In the genomic region with DNA sequence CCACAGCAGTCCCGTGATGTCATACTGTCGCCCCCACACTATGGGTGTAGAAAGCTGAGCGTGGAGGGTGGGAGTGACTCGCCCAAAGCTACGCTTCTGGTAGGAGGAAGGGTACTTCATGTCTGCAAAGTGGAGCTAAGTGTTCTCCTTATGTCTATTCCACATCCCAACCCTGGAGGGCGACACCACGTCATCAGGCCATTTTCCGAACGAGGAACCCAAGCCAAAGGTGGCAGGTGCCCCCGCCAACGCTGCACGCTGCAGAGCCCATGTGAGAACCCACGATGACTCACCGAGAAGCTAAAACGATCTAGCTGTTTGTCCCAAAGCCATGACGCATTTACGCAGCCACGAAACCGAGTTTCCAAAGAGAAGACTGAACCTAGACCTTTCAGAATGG, we compare ENCODE assay signal across 8 mouse cellular contexts. TPM values are rescaled to one million over a fixed set of nuclear protein-coding genes. Genes with fewer than 3 reads are reported as not detected.
DNase-seq lines count a peak whose midpoint lies in the region; ATAC-seq and TF ChIP-seq lines count a peak whose summit lies in the region.

No protein-coding gene starts in this region.

- H3K4me3 ChIP-seq in heart, postnatal 0 days (ENCODE audit: low read depth, low read length): no peak overlapping the region; the same call in 1 of the 2 replicates
- H3K4me3 ChIP-seq in MEL (ENCODE audit: control insufficient read depth in 1 of 2, insufficient read depth in 1 of 2, low read depth in 2 of 2, low read length in 2 of 2): peak overlapping the region in 1 of 2 experiments; percentile 5; a peak in 1 of 4 replicates
- peak overlapping the region; percentile 32 for H3K4me3 ChIP-seq in embryonic facial prominence, embryonic 15.5 days (replicated peaks)
- H3K4me3 ChIP-seq in megakaryocyte, embryonic 14.5 days (replicated peaks): peak overlapping the region; percentile 90

- intact Hi-C loops in heart, postnatal 25 days (cut with DNase I): no loop called here

- TF ChIP-seq POLR2A in MEL (IDR thresholded peaks at IDR 0.05; ENCODE audit: control insufficient read depth in 1 of 2, insufficient read depth in 1 of 2, low read depth in 1 of 2, low read length in 2 of 2, poor library complexity in 1 of 2): no peak

- 34% methylated on average over 19 of the region's 19 CpGs for WGBS in heart, postnatal 0 days
- 23% methylated on average over 19 of the region's 19 CpGs for WGBS in embryonic facial prominence, embryonic 15.5 days

- ATAC-seq in heart, postnatal 0 days (ENCODE audit: insufficient read depth, low read depth): no peak
- ATAC-seq in embryonic facial prominence, embryonic 15.5 days (ENCODE audit: insufficient number of reproducible peaks, low FRiP score, low TSS enrichment, low read depth): 0 out of 2 replicates have a peak, but pooled peaks have one; percentile 8

- no peak; the same call in 1 of the 2 replicates for TF ChIP-seq CTCF in heart, postnatal 0 days (IDR thresholded peaks at IDR 0.05; ENCODE audit: low read depth)
- TF ChIP-seq CTCF in MEL (IDR thresholded peaks at IDR 0.05 in 2 of 3, conservative IDR thresholded peaks at IDR 0.05 in 1 of 3; ENCODE audit: control insufficient read depth in 1 of 3, insufficient read depth in 1 of 3, low read depth in 2 of 3, low read length in 3 of 3, poor library complexity in 1 of 3, severe bottlenecking in 1 of 3): peak; percentile 6 to 41 (median 35); a peak in 3 of 6 replicates

- no peaks in the 10 kb centered on the region for H3K79me2 ChIP-seq in MEL (ENCODE audit: control insufficient read depth, insufficient read depth, low read length, poor library complexity)

- H3K27me3 ChIP-seq in heart, postnatal 0 days (ENCODE audit: control insufficient read depth, insufficient read depth, low read length): no peaks in the 10 kb centered on the region
- no peaks in the 10 kb centered on the region for H3K27me3 ChIP-seq in MEL (ENCODE audit: control insufficient read depth in 1 of 2, insufficient read depth in 2 of 2, low read length in 2 of 2)
- H3K27me3 ChIP-seq in embryonic facial prominence, embryonic 15.5 days: no peaks in the 10 kb centered on the region
- H3K27me3 ChIP-seq in megakaryocyte, embryonic 14.5 days (replicated peaks): peaks cover 37% of the 10 kb centered on the region

- TF ChIP-seq RAD21 in MEL (IDR thresholded peaks at IDR 0.05; ENCODE audit: low read depth, low read length): peak; percentile 2; the same call in 1 of the 2 replicates

- no peak for DNase-seq in heart, postnatal 0 days (ENCODE audit: low spot score)
- DNase-seq in heart, postnatal 25 days (ENCODE audit: low spot score): no peak
- DNase-seq in MEL (ENCODE audit: low read depth, low spot score): peak; percentile 47
- DNase-seq in layer of hippocampus, adult 9-10 months (ENCODE audit: low spot score): peak; percentile 67
- DNase-seq in ovary, postnatal 10 days (ENCODE audit: low spot score): no peak
- no peak for DNase-seq in spleen, postnatal 36 days (ENCODE audit: low spot score in 2 of 2)

- no peak for TF ChIP-seq EP300 in heart, postnatal 0 days (IDR thresholded peaks at IDR 0.05; ENCODE audit: low read depth)
- no peak for TF ChIP-seq EP300 in MEL (IDR thresholded peaks at IDR 0.05; ENCODE audit: low read depth in 1 of 2, low read length in 2 of 2)

- no peak overlapping the region for H3K9ac ChIP-seq in heart, postnatal 0 days (replicated peaks; ENCODE audit: low read depth, low read length)
- H3K9ac ChIP-seq in MEL (ENCODE audit: control insufficient read depth, low read depth, low read length, poor library complexity, severe bottlenecking): no peak overlapping the region
- no peak overlapping the region for H3K9ac ChIP-seq in embryonic facial prominence, embryonic 15.5 days

- H3K4me1 ChIP-seq in heart, postnatal 0 days (ENCODE audit: control insufficient read depth, insufficient read depth): no peaks in the 10 kb centered on the region
- peaks cover 0 to 16% of the 10 kb centered on the region in 2 experiments; a peak in 2 of 4 replicates for H3K4me1 ChIP-seq in MEL (ENCODE audit: control insufficient read depth in 1 of 2, insufficient read depth in 2 of 2, low read length in 2 of 2)
- H3K4me1 ChIP-seq in embryonic facial prominence, embryonic 15.5 days: 0 out of 2 replicates have a peak, but pooled peaks cover 5% of the 10 kb centered on the region
- peaks cover 24% of the 10 kb centered on the region for H3K4me1 ChIP-seq in megakaryocyte, embryonic 14.5 days

- no peak overlapping the region for H3K27ac ChIP-seq in heart, postnatal 0 days (ENCODE audit: low read depth)
- H3K27ac ChIP-seq in MEL (ENCODE audit: control insufficient read depth, low read depth, low read length): no peak overlapping the region
- H3K27ac ChIP-seq in embryonic facial prominence, embryonic 15.5 days (replicated peaks): no peak overlapping the region

- peak overlapping the region; percentile 28; the same call in 1 of the 2 replicates for H3K4me2 ChIP-seq in heart, postnatal 0 days (ENCODE audit: low read depth, low read length)
- H3K4me2 ChIP-seq in embryonic facial prominence, embryonic 15.5 days (replicated peaks): peak overlapping the region; percentile 43

- H3K9me3 ChIP-seq in heart, postnatal 0 days (replicated peaks; ENCODE audit: control insufficient read depth, low read length): no peaks in the 10 kb centered on the region
- no peaks in the 10 kb centered on the region for H3K9me3 ChIP-seq in MEL (replicated peaks; ENCODE audit: insufficient read depth, low read length)
- no peaks in the 10 kb centered on the region for H3K9me3 ChIP-seq in embryonic facial prominence, embryonic 15.5 days (replicated peaks)
- peaks cover 8% of the 10 kb centered on the region for H3K9me3 ChIP-seq in megakaryocyte, embryonic 14.5 days

- no peaks in the 10 kb centered on the region for H3K36me3 ChIP-seq in heart, postnatal 0 days (replicated peaks; ENCODE audit: control insufficient read depth, insufficient read depth, low read length)
- H3K36me3 ChIP-seq in MEL (ENCODE audit: control insufficient read depth in 1 of 2, insufficient read depth in 2 of 2, low read length in 2 of 2): peaks cover 0 to 8% of the 10 kb centered on the region in 2 experiments; a peak in 1 of 4 replicates
- H3K36me3 ChIP-seq in embryonic facial prominence, embryonic 15.5 days: no peaks in the 10 kb centered on the region
- no peaks in the 10 kb centered on the region for H3K36me3 ChIP-seq in megakaryocyte, embryonic 14.5 days (replicated peaks; ENCODE audit: low read length)

RNA-seq across cellular contexts. Expression of gene Spaca4, which starts 16.7 kb away (rescaled TPM):
- not detected in 2 replicates for total RNA-seq in heart, postnatal 0 days (2014; rRNA removed; ENCODE audit: low replicate concordance)
- polyA plus RNA-seq in heart, postnatal 0 days (2015; fragmentation: Nextera tagmentation; extraction: Ambion mirVana): not detected in 2 replicates
- total RNA-seq in heart, postnatal 25 days (2021): not detected
- not detected in 2 replicates for total RNA-seq in MEL (2012; rRNA removed)
- polyA plus RNA-seq in MEL (2012; ENCODE audit: insufficient read depth in 1 of 2, insufficient read length in 2 of 2, low read depth in 1 of 2, low replicate concordance in 2 of 2, missing spikeins in 1 of 2): under 1 TPM in 1 of 2 experiments, not detected in 1; 0.38 TPM
- 0.24 and 0.25 TPM in 2 replicates for polyA plus RNA-seq in embryonic facial prominence, embryonic 15.5 days (2015; fragmentation: Nextera tagmentation; extraction: Ambion mirVana)
- not detected in 2 replicates for polyA plus RNA-seq in megakaryocyte, embryonic 14.5 days (2012; ENCODE audit: insufficient read depth, low replicate concordance)

RNA-seq across cellular contexts. Expression of gene Fam83e, which starts 21.3 kb away (rescaled TPM):
- not detected in 2 replicates for total RNA-seq in heart, postnatal 0 days (2014; rRNA removed; ENCODE audit: low replicate concordance)
- 0.07 and 0.26 TPM in 2 replicates for polyA plus RNA-seq in heart, postnatal 0 days (2015; fragmentation: Nextera tagmentation; extraction: Ambion mirVana)
- total RNA-seq in heart, postnatal 25 days (2021): under 1 TPM; 0.20 to 0.34 TPM
- total RNA-seq in MEL (2012; rRNA removed): 0.95 and 1.0 TPM in 2 replicates
- polyA plus RNA-seq in MEL (2012; ENCODE audit: insufficient read depth in 1 of 2, insufficient read length in 2 of 2, low read depth in 1 of 2, low replicate concordance in 2 of 2, missing spikeins in 1 of 2): under 1 TPM in 1 of 2 experiments, not detected in 1; 0.43 TPM
- polyA plus RNA-seq in embryonic facial prominence, embryonic 15.5 days (2015; fragmentation: Nextera tagmentation; extraction: Ambion mirVana): 2.1 and 3.2 TPM in 2 replicates
- polyA plus RNA-seq in megakaryocyte, embryonic 14.5 days (2012; ENCODE audit: insufficient read depth, low replicate concordance): not detected in 2 replicates

RNA-seq across cellular contexts. Expression of gene Sphk2, which starts 24.5 kb away (rescaled TPM):
- 19.5 and 23.3 TPM in 2 replicates for total RNA-seq in heart, postnatal 0 days (2014; rRNA removed; ENCODE audit: low replicate concordance)
- polyA plus RNA-seq in heart, postnatal 0 days (2015; fragmentation: Nextera tagmentation; extraction: Ambion mirVana): 11.1 and 11.4 TPM in 2 replicates
- total RNA-seq in heart, postnatal 25 days (2021): 10 to 100 TPM; 15.8 to 16.7 TPM
- 18.3 and 21.0 TPM in 2 replicates for total RNA-seq in MEL (2012; rRNA removed)
- 10 to 100 TPM in 1 of 2 experiments, not detected in 1; 40.2 TPM for polyA plus RNA-seq in MEL (2012; ENCODE audit: insufficient read depth in 1 of 2, insufficient read length in 2 of 2, low read depth in 1 of 2, low replicate concordance in 2 of 2, missing spikeins in 1 of 2)
- 38.4 and 43.4 TPM in 2 replicates for polyA plus RNA-seq in embryonic facial prominence, embryonic 15.5 days (2015; fragmentation: Nextera tagmentation; extraction: Ambion mirVana)
- polyA plus RNA-seq in megakaryocyte, embryonic 14.5 days (2012; ENCODE audit: insufficient read depth, low replicate concordance): 242 and 413 TPM in 2 replicates

RNA-seq across cellular contexts. Expression of gene Rpl18, which starts 27.1 kb away (rescaled TPM):
- total RNA-seq in heart, postnatal 0 days (2014; rRNA removed; ENCODE audit: low replicate concordance): 1,259 and 1,310 TPM in 2 replicates
- 479 and 486 TPM in 2 replicates for polyA plus RNA-seq in heart, postnatal 0 days (2015; fragmentation: Nextera tagmentation; extraction: Ambion mirVana)
- 100 to 1,000 TPM; 507 to 553 TPM for total RNA-seq in heart, postnatal 25 days (2021)
- total RNA-seq in MEL (2012; rRNA removed): 3,210 and 3,724 TPM in 2 replicates
- 1,000 to 10,000 TPM in 1 of 2 experiments, not detected in 1; 3,544 TPM for polyA plus RNA-seq in MEL (2012; ENCODE audit: insufficient read depth in 1 of 2, insufficient read length in 2 of 2, low read depth in 1 of 2, low replicate concordance in 2 of 2, missing spikeins in 1 of 2)
- 1,062 and 1,100 TPM in 2 replicates for polyA plus RNA-seq in embryonic facial prominence, embryonic 15.5 days (2015; fragmentation: Nextera tagmentation; extraction: Ambion mirVana)
- 10,199 and 14,647 TPM in 2 replicates for polyA plus RNA-seq in megakaryocyte, embryonic 14.5 days (2012; ENCODE audit: insufficient read depth, low replicate concordance)

RNA-seq across cellular contexts. Expression of gene Dbp, which starts 37.5 kb away (rescaled TPM):
- total RNA-seq in heart, postnatal 0 days (2014; rRNA removed; ENCODE audit: low replicate concordance): 29.3 and 37.4 TPM in 2 replicates
- 21.9 and 24.9 TPM in 2 replicates for polyA plus RNA-seq in heart, postnatal 0 days (2015; fragmentation: Nextera tagmentation; extraction: Ambion mirVana)
- total RNA-seq in heart, postnatal 25 days (2021): 100 to 1,000 TPM in 1 of 2 experiments, 10 to 100 TPM in 1; 13.6 to 153 TPM
- total RNA-seq in MEL (2012; rRNA removed): 21.1 and 24.4 TPM in 2 replicates
- polyA plus RNA-seq in MEL (2012; ENCODE audit: insufficient read depth in 1 of 2, insufficient read length in 2 of 2, low read depth in 1 of 2, low replicate concordance in 2 of 2, missing spikeins in 1 of 2): 10 to 100 TPM in 1 of 2 experiments, not detected in 1; 22.5 TPM
- 6.8 and 7.0 TPM in 2 replicates for polyA plus RNA-seq in embryonic facial prominence, embryonic 15.5 days (2015; fragmentation: Nextera tagmentation; extraction: Ambion mirVana)
- 23.4 and 41.9 TPM in 2 replicates for polyA plus RNA-seq in megakaryocyte, embryonic 14.5 days (2012; ENCODE audit: insufficient read depth, low replicate concordance)

Comparison
In these comparisons a context has a peak if more than half of its experiments do, and no peak if none do; other contexts are left out.
1. DNase-seq: peak in MEL (single experiment) and layer of hippocampus, adult 9-10 months (single experiment); none in heart, postnatal 0 days (single experiment), heart, postnatal 25 days (single experiment), ovary, postnatal 10 days (single experiment) and spleen, postnatal 36 days (0 of 2).